Mouse (Mus musculus): ENCODE results near the gene Braf.

DNA sequence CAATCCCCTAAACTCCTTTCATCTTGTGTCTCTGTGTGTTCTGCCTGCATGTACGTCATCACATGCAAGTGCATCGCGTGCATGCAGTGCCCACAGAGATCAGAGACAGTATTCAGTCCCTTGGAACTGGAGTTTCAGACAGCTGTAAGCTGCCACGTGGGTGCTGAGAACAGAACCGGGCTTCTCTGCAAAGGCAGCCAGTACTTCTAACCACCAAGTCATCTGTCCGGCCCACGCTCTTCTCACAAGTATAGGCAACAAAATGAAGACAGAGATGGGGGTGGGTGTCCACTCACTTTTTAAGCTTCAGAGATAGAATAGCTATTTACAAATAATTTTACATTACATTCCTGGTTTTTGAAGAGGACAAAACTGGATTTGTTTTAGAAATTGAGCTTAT lies 50.2 kb downstream of the Braf start:
- TF ChIP-seq CTCF (IDR thresholded peaks at IDR 0.05; ENCODE audit: low read depth) = no peak
- no peak for TF ChIP-seq EP300 (optimal IDR thresholded peaks at IDR 0.05)
